In the genomic region with DNA sequence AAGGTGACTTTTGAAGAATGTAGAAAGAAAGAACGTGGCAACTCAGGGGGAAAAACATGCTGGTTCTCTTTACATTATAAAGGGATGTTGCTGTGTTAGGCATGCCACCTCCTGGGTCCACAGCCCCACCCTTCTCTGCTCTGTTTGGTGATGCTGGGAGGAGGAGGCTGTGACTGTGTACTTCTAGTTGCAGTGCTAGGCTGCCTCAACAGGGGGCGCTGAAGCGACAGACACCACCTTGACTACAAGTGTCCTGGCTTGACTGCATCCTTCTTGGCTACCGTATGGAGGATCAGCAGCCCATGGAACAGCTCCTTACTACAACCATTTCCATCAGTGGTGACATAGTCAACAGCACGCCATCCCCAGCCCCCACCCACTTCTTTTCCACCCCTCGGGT, we compare ENCODE assay signal across 9 mouse cellular contexts.
A peak's percentile ranks its signal among the peaks of the same experiment; 100 is the strongest.
DNase-seq lines count a peak whose midpoint lies in the region; ATAC-seq and TF ChIP-seq lines count a peak whose summit lies in the region.
"Had no signal": no experiment of that assay in that cellular context is flagged by ENCODE, and none has a peak within 500 bp of the region (broad histone marks: within the 10 kb centered on the region; RNA-seq: fewer than 3 reads in every experiment).

No protein-coding gene starts in this region.

- WGBS in liver, adult 2 months, result 59% methylated on average over 6 of the region's 6 CpGs
- 58% methylated on average over 6 of the region's 6 CpGs for WGBS in liver, embryonic 11.5 days
- WGBS in kidney, postnatal 0 days, result 54% methylated on average over 6 of the region's 6 CpGs
- 60% methylated on average over 6 of the region's 6 CpGs for WGBS in stomach, postnatal 0 days

- no peak overlapping the region for H3K4me2 ChIP-seq in liver, embryonic 11.5 days
- no peak overlapping the region for H3K4me2 ChIP-seq in kidney, postnatal 0 days (ENCODE audit: low read length)
- no peak overlapping the region for H3K4me2 ChIP-seq in stomach, postnatal 0 days (replicated peaks; ENCODE audit: low read depth)
- H3K4me2 ChIP-seq: hindbrain, embryonic 15.5 days had no signal

- no peaks in the 10 kb centered on the region for H3K9me3 ChIP-seq in liver, embryonic 11.5 days (ENCODE audit: control insufficient read depth, low read length)
- no peaks in the 10 kb centered on the region for H3K9me3 ChIP-seq in kidney, postnatal 0 days (replicated peaks; ENCODE audit: low read length)
- no peaks in the 10 kb centered on the region for H3K9me3 ChIP-seq in stomach, postnatal 0 days (ENCODE audit: control insufficient read depth, low read length)
- H3K9me3 ChIP-seq: hindbrain, embryonic 15.5 days had no signal

- TF ChIP-seq CTCF in liver, adult 2 months (IDR thresholded peaks at IDR 0.05; ENCODE audit: low read depth, low read length), result peak; percentile 67
- peak; percentile 25; the same call in 1 of the 2 replicates for TF ChIP-seq CTCF in brain, embryonic 14.5 days (IDR thresholded peaks at IDR 0.05; ENCODE audit: borderline replicate concordance, extremely low read depth, insufficient read depth, insufficient read length)
- TF ChIP-seq CTCF in kidney, postnatal 0 days (IDR thresholded peaks at IDR 0.05; ENCODE audit: low read depth), result peak; percentile 58
- TF ChIP-seq CTCF in stomach, postnatal 0 days (IDR thresholded peaks at IDR 0.05; ENCODE audit: low read depth), result peak; percentile 56

- H3K4me3 ChIP-seq in liver, adult 2 months (ENCODE audit: insufficient read depth, low read depth, low read length), result no peak overlapping the region
- no peak overlapping the region for H3K4me3 ChIP-seq in liver, embryonic 11.5 days (ENCODE audit: low read depth, low read length)
- H3K4me3 ChIP-seq in kidney, postnatal 0 days (replicated peaks; ENCODE audit: low read depth, low read length), result no peak overlapping the region
- H3K4me3 ChIP-seq in stomach, postnatal 0 days (ENCODE audit: low read depth, low read length), result no peak overlapping the region
- H3K4me3 ChIP-seq: hindbrain, embryonic 15.5 days had no signal

- H3K9ac ChIP-seq in liver, adult 2 months (ENCODE audit: low read depth, low read length), result no peak overlapping the region
- no peak overlapping the region for H3K9ac ChIP-seq in liver, embryonic 11.5 days (ENCODE audit: low read depth, low read length)
- H3K9ac ChIP-seq in kidney, postnatal 0 days (ENCODE audit: low read depth, low read length), result no peak overlapping the region
- no peak overlapping the region for H3K9ac ChIP-seq in stomach, postnatal 0 days (ENCODE audit: low read length)
- H3K9ac ChIP-seq: hindbrain, embryonic 15.5 days had no signal

- no peak for ATAC-seq in CD4-positive, CD25-positive, alpha-beta regulatory T cell, adult 4 months
- no peak for ATAC-seq in liver, embryonic 11.5 days (replicated peaks; ENCODE audit: low FRiP score)
- no peak for ATAC-seq in kidney, postnatal 0 days (replicated peaks; ENCODE audit: low FRiP score, low read depth)
- ATAC-seq in stomach, postnatal 0 days (ENCODE audit: low FRiP score, low TSS enrichment), result no peak

- TF ChIP-seq EP300 in stomach, postnatal 0 days (optimal IDR thresholded peaks at IDR 0.05), result no peak

- TF ChIP-seq POLR2A in liver, adult 2 months (IDR thresholded peaks at IDR 0.05; ENCODE audit: extremely low read depth, insufficient read depth, low read length), result no peak
- no peak for TF ChIP-seq POLR2A in brain, embryonic 14.5 days (IDR thresholded peaks at IDR 0.05; ENCODE audit: borderline replicate concordance, extremely low read depth, insufficient read depth, insufficient read length, poor library complexity, severe bottlenecking)

- no peak overlapping the region for H3K27ac ChIP-seq in liver, adult 2 months (replicated peaks; ENCODE audit: insufficient read depth, low read depth, low read length)
- no peak overlapping the region for H3K27ac ChIP-seq in liver, embryonic 11.5 days (ENCODE audit: low read depth, low read length)
- H3K27ac ChIP-seq in kidney, postnatal 0 days, result no peak overlapping the region
- no peak overlapping the region for H3K27ac ChIP-seq in stomach, postnatal 0 days (replicated peaks)
- H3K27ac ChIP-seq: hindbrain, embryonic 15.5 days had no signal

- no peaks in the 10 kb centered on the region for H3K27me3 ChIP-seq in liver, adult 2 months (ENCODE audit: control insufficient read depth, insufficient read depth, low read length)
- H3K27me3 ChIP-seq in liver, embryonic 11.5 days (replicated peaks; ENCODE audit: control insufficient read depth, insufficient read depth, low read length), result no peaks in the 10 kb centered on the region
- H3K27me3 ChIP-seq in kidney, postnatal 0 days (ENCODE audit: insufficient read depth, low read length), result no peaks in the 10 kb centered on the region
- no peaks in the 10 kb centered on the region for H3K27me3 ChIP-seq in stomach, postnatal 0 days (ENCODE audit: control insufficient read depth, insufficient read depth, low read length)
- H3K27me3 ChIP-seq: hindbrain, embryonic 15.5 days had no signal

- H3K4me1 ChIP-seq in liver, adult 2 months (ENCODE audit: control insufficient read depth, insufficient read depth, low read length), result no peaks in the 10 kb centered on the region
- no peaks in the 10 kb centered on the region for H3K4me1 ChIP-seq in liver, embryonic 11.5 days (replicated peaks; ENCODE audit: control insufficient read depth, insufficient read depth, low read length)
- no peaks in the 10 kb centered on the region for H3K4me1 ChIP-seq in kidney, postnatal 0 days (replicated peaks; ENCODE audit: insufficient read depth, low read length)
- H3K4me1 ChIP-seq in stomach, postnatal 0 days (replicated peaks; ENCODE audit: control insufficient read depth, insufficient read depth), result no peaks in the 10 kb centered on the region
- H3K4me1 ChIP-seq: hindbrain, embryonic 15.5 days had no signal

- H3K79me2 ChIP-seq in liver, adult 2 months (ENCODE audit: control insufficient read depth, insufficient read depth, low read length), result no peaks in the 10 kb centered on the region

- peak; percentile 13 for DNase-seq in CD4-positive, CD25-positive, alpha-beta regulatory T cell, adult 2 months (ENCODE audit: low read depth, low spot score)
- peak; percentile 2 for DNase-seq in liver, adult 2 months (ENCODE audit: extremely low read depth, low read depth, low spot score)
- DNase-seq in liver, embryonic 11.5 days (ENCODE audit: low spot score), result no peak
- DNase-seq in brain, embryonic 14.5 days (ENCODE audit: low read depth), result no peak
- no peak for DNase-seq in kidney, postnatal 0 days (ENCODE audit: low spot score)
- no peak for DNase-seq in stomach, postnatal 0 days (ENCODE audit: low spot score)
- DNase-seq in frontal cortex, postnatal 14 days (ENCODE audit: low spot score in 2 of 2), result no peak

- no peaks in the 10 kb centered on the region for H3K36me3 ChIP-seq in liver, adult 2 months (ENCODE audit: control insufficient read depth, insufficient read depth, low read length)
- H3K36me3 ChIP-seq in liver, embryonic 11.5 days (ENCODE audit: control insufficient read depth, insufficient read depth, low read length), result no peaks in the 10 kb centered on the region
- no peaks in the 10 kb centered on the region for H3K36me3 ChIP-seq in kidney, postnatal 0 days (ENCODE audit: insufficient read depth, low read length)
- no peaks in the 10 kb centered on the region for H3K36me3 ChIP-seq in stomach, postnatal 0 days (ENCODE audit: control insufficient read depth, insufficient read depth, low read length)
- H3K36me3 ChIP-seq: hindbrain, embryonic 15.5 days had no signal

Comparison
In these comparisons a context has a peak if more than half of its experiments do, and no peak if none do; other contexts are left out.
1. DNase-seq: peak in CD4-positive, CD25-positive, alpha-beta regulatory T cell, adult 2 months (single experiment) and liver, adult 2 months (single experiment); none in liver, embryonic 11.5 days (single experiment), brain, embryonic 14.5 days (single experiment), kidney, postnatal 0 days (single experiment), stomach, postnatal 0 days (single experiment) and frontal cortex, postnatal 14 days (0 of 2).
2. Peak in every context shown above with its lines, with median percentiles within 50 percentile points of each other: CTCF ChIP-seq.